Mouse (Mus musculus) liver, embryonic 11.5 days (tissue): ENCODE results near the gene Mab21l2. TPM values are rescaled to one million over a fixed set of nuclear protein-coding genes. Genes with fewer than 3 reads are reported as not detected.

Experiments
- ATAC-seq: fragments of 200-750 bp; cut with Nextera tagmentation; replicated peaks from 2 replicates; pipeline ENCODE4 v1.8.0; 2017; ENCODE audit warnings: moderate number of reproducible peaks, mild to moderate bottlenecking, moderate TSS enrichment, moderate library complexity; ENCODE audit not compliant: low FRiP score
- DNase-seq: peaks from one replicate; pipeline ENCODE4 v3.0.0-alpha.2; 2017; ENCODE audit warnings: low spot score
- H3K27ac ChIP-seq: fragments of 300-500 bp; sonication (generic); 2 replicates; pipeline ENCODE4 v1.5.1; 2014; ENCODE audit warnings: mild to moderate bottlenecking, low read depth, low read length, control low read depth
- H3K27me3 ChIP-seq: fragments of 300-500 bp; sonication (generic); replicated peaks from 2 replicates; pipeline ENCODE4 v1.6.1; 2014; ENCODE audit warnings: low read length, mixed read lengths; ENCODE audit not compliant: control insufficient read depth, insufficient read depth
- H3K36me3 ChIP-seq: fragments of 300-500 bp; sonication (generic); 2 replicates; pipeline ENCODE4 v1.6.1; 2014; ENCODE audit warnings: mild to moderate bottlenecking, low read length, moderate library complexity, mixed read lengths; ENCODE audit not compliant: control insufficient read depth, insufficient read depth
- H3K4me1 ChIP-seq: fragments of 300-500 bp; sonication (generic); replicated peaks from 2 replicates; pipeline ENCODE4 v1.6.1; 2014; ENCODE audit warnings: low read length, mixed read lengths; ENCODE audit not compliant: control insufficient read depth, insufficient read depth
- H3K4me2 ChIP-seq: fragments of 300-500 bp; sonication (generic); 2 replicates; pipeline ENCODE4 v1.6.1; 2014; ENCODE audit warnings: mild to moderate bottlenecking, control low read depth, moderate library complexity
- H3K4me3 ChIP-seq: fragments of 300-500 bp; sonication (generic); 2 replicates; pipeline ENCODE4 v1.5.1; 2014; ENCODE audit warnings: low read depth, low read length, control low read depth
- H3K9ac ChIP-seq: fragments of 300-500 bp; sonication (generic); 2 replicates; pipeline ENCODE4 v1.6.1; 2014; ENCODE audit warnings: low read depth, low read length, control low read depth
- H3K9me3 ChIP-seq: fragments of 300-500 bp; sonication (generic); 2 replicates; pipeline ENCODE4 v1.6.1; 2016; ENCODE audit warnings: low read length, inconsistent platforms, mixed read lengths; ENCODE audit not compliant: control insufficient read depth
- WGBS: fragments of 180-500 bp; shearing (Covaris S2); extraction: QIAGEN DNeasy Blood & Tissue Kit; methylation state at CpG from one replicate; pipeline ENCODE4 v1.1.7; 2014; 5-methylcytosine and 5-hydroxymethylcytosine counted together
- polyA plus RNA-seq: library from polyadenylated mRNA; unstranded; fragments of >200 nt; fragmentation: Nextera tagmentation; extraction: Ambion mirVana; gene quantifications from 2 replicates; pipeline ENCODE4 v1.2.1, GENCODE M21; 2014

Gene Mab21l2
- 14.5 and 19.4 TPM in 2 replicates for polyA plus RNA-seq

- H3K27me3 ChIP-seq: peaks cover 57% of the 10 kb centered on the region
- 2% methylated on average over 25 of the region's 25 CpGs for WGBS
- peak within 1 kb of the TSS; percentile 64 for H3K27ac ChIP-seq
- DNase-seq: peak; percentile 59
- H3K36me3 ChIP-seq: no peaks in the 10 kb centered on the region
- peak within 1 kb of the TSS; percentile 55 for H3K4me3 ChIP-seq
- peak within 1 kb of the TSS; percentile 80 for H3K4me2 ChIP-seq
- H3K9me3 ChIP-seq: no peaks in the 10 kb centered on the region
- peaks cover 13% of the 10 kb centered on the region for H3K4me1 ChIP-seq
- H3K9ac ChIP-seq: peak within 1 kb of the TSS; percentile 52
- peak; percentile 42; the same call in 1 of the 2 replicates for ATAC-seq
These were observed at the start of gene Mab21l2 for GRCm38 (mm10) chr3:86548091-86549015. Gene Mab21l2, minus strand, starts transcription at chr3:86548629.

DNA sequence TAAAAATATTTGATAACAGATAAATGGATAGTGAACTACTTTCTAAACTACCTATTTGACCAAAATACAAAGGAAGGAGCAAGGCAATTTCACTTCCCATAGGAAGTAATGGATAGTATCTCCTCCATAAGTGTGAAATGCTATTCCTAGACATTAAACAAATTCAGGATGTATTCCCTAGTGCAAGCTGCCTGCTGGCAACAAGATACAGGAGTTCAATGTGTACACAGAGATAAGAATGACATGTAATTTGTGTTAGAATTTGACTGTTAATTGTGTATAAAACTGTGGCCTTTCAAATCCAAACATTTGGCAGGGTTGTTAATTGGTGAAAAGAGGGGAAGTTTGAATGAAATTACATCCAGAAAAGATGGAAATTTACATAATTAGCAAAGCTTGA lies 26.9 kb upstream of the Mab21l2 start:
- H3K4me3 ChIP-seq: no peak overlapping the region
- no peaks in the 10 kb centered on the region for H3K9me3 ChIP-seq
- ATAC-seq: no peak
- no peak overlapping the region for H3K27ac ChIP-seq
- no peaks in the 10 kb centered on the region for H3K4me1 ChIP-seq
- no peak for DNase-seq
- no peaks in the 10 kb centered on the region for H3K27me3 ChIP-seq
- no peak overlapping the region for H3K4me2 ChIP-seq
- no peaks in the 10 kb centered on the region for H3K36me3 ChIP-seq
- H3K9ac ChIP-seq: no peak overlapping the region

- WGBS: 60% methylated on average over 3 of the region's 3 CpGs
- ATAC-seq (no peak), DNase-seq (no peak)
- H3K27me3 ChIP-seq: no peaks in the 10 kb centered on the region
- H3K4me1 ChIP-seq: no peaks in the 10 kb centered on the region
- H3K4me2 ChIP-seq: no peak overlapping the region
- H3K9ac ChIP-seq: no peak overlapping the region
- no peak overlapping the region for H3K4me3 ChIP-seq
- H3K27ac ChIP-seq: no peak overlapping the region
- H3K36me3 ChIP-seq: no peaks in the 10 kb centered on the region
- H3K9me3 ChIP-seq: no peaks in the 10 kb centered on the region
These were observed 24.3 kb upstream of the Mab21l2 start for GRCm38 (mm10) chr3:86572519-86573244.

DNA sequence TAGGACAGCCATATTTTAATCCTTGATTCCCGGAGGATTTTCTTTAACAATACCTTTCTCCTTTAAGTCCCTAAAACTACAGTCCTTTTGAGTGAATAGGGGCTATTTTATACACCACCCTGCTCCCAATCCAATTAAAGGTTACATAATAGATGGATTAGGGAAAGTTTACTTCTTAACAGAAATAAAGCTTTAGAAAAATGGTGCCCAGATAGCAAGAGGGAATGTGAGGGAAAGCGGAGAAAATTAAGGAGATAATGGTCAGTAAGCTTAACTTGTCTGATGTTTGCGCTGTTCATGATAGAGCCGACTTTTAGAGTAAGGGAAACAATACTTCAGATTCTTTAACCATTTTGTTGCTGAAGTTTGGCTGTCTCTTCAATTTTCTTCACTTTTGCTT lies 23.1 kb upstream of the Mab21l2 start:
- Histone ChIP-seq H3K4me2 (no peak overlapping the region), H3K9ac (no peak overlapping the region), H3K9me3 (no peaks in the 10 kb centered on the region), H3K27me3 (no peaks in the 10 kb centered on the region), H3K4me1 (peaks cover 2% of the 10 kb centered on the region; the same call in 1 of the 2 replicates), H3K36me3 (no peaks in the 10 kb centered on the region), H3K4me3 (no peak overlapping the region), H3K27ac (no peak overlapping the region)
- DNase-seq: no peak
- 63% methylated on average over 4 of the region's 4 CpGs for WGBS
- ATAC-seq: no peak

- Histone ChIP-seq H3K9me3 (no peaks in the 10 kb centered on the region), H3K27me3 (no peaks in the 10 kb centered on the region), H3K4me1 (peaks cover 2% of the 10 kb centered on the region; the same call in 1 of the 2 replicates), H3K4me3 (no peak overlapping the region), H3K27ac (no peak overlapping the region), H3K9ac (no peak overlapping the region), H3K36me3 (no peaks in the 10 kb centered on the region), H3K4me2 (no peak overlapping the region)
- 25% methylated on average over 4 of the region's 4 CpGs for WGBS
- peak; percentile 84 for ATAC-seq
- no peak for DNase-seq
These were observed 18.9 kb upstream of the Mab21l2 start for GRCm38 (mm10) chr3:86567312-86567711.

- 64% methylated on average over 1 of the region's 1 CpGs for WGBS
- DNase-seq (no peak), ATAC-seq (peak; percentile 83)
- H3K4me2 ChIP-seq: no peak overlapping the region
- peaks cover 6% of the 10 kb centered on the region; the same call in 1 of the 2 replicates for H3K4me1 ChIP-seq
- no peaks in the 10 kb centered on the region for H3K9me3 ChIP-seq
- no peaks in the 10 kb centered on the region for H3K36me3 ChIP-seq
- no peaks in the 10 kb centered on the region for H3K27me3 ChIP-seq
- H3K4me3 ChIP-seq: no peak overlapping the region
- H3K27ac ChIP-seq: no peak overlapping the region
- H3K9ac ChIP-seq: no peak overlapping the region
These were observed 13.0 kb upstream of the Mab21l2 start for GRCm38 (mm10) chr3:86561396-86561795.

DNA sequence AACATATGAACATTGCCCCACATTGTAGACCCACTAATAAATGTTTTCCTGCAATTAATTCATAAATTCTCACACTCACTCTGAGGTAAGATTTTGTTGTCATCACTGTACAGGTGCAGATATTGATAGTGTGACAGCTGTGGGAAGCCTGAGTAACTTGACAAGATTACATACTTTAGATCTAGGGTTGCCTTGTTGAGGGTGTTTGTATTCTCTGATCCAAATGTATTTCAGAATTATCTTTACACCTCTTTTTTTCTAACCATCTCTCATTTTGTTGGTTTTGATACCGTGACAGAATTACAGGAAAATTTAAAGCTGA lies 12.6 kb upstream of the Mab21l2 start:
- Histone ChIP-seq H3K27me3 (no peaks in the 10 kb centered on the region), H3K36me3 (no peaks in the 10 kb centered on the region), H3K27ac (no peak overlapping the region), H3K4me3 (no peak overlapping the region), H3K4me2 (no peak overlapping the region), H3K9ac (no peak overlapping the region), H3K9me3 (no peaks in the 10 kb centered on the region), H3K4me1 (peaks cover 6% of the 10 kb centered on the region; the same call in 1 of the 2 replicates)
- peak; percentile 93 for ATAC-seq
- WGBS: 72% methylated on average over 1 of the region's 1 CpGs
- DNase-seq: no peak

GRCm38 (mm10) chr3:86560281-86561022 lies 12.0 kb upstream of the Mab21l2 start:
- DNase-seq (no peak), ATAC-seq (0 out of 2 replicates have a peak, but pooled peaks have one; percentile 42)
- Histone ChIP-seq H3K36me3 (no peaks in the 10 kb centered on the region), H3K27ac (no peak overlapping the region), H3K9ac (no peak overlapping the region), H3K27me3 (no peaks in the 10 kb centered on the region), H3K4me1 (peaks cover 6% of the 10 kb centered on the region; the same call in 1 of the 2 replicates), H3K4me3 (no peak overlapping the region), H3K9me3 (no peaks in the 10 kb centered on the region), H3K4me2 (no peak overlapping the region)
- 79% methylated on average over 4 of the region's 4 CpGs for WGBS
